Mouse (Mus musculus): ENCODE results near the gene Abracl.

Abracl gene

DNA sequence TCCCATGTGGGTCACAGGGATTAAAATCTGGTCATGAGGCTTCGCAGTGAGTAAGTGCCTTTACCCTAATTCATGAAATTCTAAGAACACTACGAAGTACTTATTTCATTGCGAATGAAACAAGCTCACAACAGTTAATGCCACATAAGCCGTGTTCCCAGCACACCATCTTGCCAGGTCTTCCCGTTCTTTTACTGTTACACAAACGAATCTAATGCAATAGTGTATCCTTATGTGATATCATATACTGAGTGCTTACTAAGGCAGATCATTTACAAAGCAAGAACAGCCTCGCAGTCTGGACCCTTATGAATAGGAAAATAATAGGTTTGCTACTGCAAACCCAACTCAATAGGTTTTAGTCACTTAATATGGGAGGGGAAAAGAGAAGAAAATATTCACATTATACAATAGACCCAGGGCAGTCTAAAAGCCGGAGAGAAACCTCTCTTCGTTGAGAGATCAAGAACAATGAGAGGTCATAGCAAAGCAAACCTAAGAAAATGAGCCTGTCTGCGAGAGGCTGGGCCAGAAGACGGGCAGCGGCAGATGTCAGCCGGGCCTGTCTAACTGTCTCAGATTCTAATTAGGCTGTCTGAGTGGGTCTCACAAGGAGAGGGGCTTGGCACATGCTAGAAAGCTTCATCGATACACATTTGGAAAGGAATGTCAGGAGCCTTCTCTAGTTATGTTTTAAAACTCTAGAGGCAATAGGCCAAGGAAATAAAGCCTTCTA, 1.3 kb downstream of the Abracl start:
- no peak for DNase-seq (ENCODE audit: low spot score in 2 of 2)

DNA sequence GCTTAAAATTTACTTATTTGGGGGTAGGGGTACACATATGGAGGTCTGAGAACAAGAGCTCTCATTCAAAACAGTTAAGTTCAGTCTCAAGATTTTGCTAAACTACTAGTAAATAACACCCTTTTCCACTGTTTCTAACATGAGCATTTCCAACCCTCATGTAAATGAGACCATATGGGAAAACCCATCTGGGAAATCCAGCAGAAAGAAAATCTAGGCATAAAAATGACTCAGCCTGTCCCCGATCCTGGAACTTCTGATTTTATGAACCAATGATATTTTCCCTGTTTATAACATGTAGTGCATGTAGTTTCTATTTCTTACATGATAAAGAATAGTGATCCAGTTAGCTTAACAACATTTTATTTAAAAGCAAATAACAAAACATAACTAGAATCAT, 2.2 kb downstream of the Abracl start:
- no peak for DNase-seq (ENCODE audit: low spot score in 2 of 2)

- DNase-seq (ENCODE audit: low spot score in 2 of 2), result no peak
Measured at GRCm38 (mm10) chr10:18020443-18020842, 2.6 kb downstream of the Abracl start.

GRCm38 (mm10) chr10:18011761-18012160, 11.3 kb downstream of the Abracl start:
- no peak for DNase-seq (ENCODE audit: low spot score in 2 of 2)

DNA sequence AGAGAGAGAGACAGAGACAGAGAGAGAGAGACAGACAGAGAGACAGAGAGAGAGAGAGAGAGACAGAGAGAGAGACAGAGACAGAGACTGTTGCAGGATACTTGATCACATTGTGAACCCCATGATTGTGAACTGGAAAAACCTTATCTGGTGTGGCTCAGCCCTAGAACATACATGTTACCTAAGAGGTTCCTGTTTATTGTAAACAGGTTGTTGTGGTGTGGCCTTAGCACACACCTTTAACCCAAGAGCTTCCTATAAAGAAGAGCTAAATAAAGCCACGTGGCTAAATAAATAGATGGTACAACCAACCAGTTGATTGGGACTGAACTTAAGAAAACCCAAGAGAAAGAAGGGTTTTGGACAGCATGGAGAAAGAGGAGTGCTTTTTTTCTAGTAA, 13.3 kb downstream of the Abracl start:
- no peak for DNase-seq (ENCODE audit: low spot score in 2 of 2)

DNA sequence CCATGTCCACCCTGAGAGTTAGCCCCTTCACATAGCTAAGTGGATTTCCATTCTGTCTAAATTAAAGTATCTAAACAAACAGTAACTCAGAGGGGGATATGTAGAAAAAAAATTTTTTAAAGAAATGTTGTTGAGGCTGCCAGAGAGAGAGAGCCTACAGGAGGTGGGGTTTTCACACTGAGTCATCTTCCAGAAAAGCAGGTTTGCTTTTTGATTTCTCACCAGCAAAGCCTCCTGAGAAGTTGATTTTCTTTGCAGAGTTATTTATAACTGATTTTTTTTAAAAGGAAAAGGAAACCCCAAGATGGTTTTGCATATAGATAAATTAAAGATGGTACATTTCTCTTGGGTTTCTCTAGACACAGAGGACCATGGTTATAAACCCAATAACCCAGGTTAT, 15.0 kb downstream of the Abracl start:
- no peak for DNase-seq (ENCODE audit: low spot score in 2 of 2)

GRCm38 (mm10) chr10:18007243-18007642, 15.8 kb downstream of the Abracl start:
- no peak for DNase-seq (ENCODE audit: low spot score in 2 of 2)

DNA sequence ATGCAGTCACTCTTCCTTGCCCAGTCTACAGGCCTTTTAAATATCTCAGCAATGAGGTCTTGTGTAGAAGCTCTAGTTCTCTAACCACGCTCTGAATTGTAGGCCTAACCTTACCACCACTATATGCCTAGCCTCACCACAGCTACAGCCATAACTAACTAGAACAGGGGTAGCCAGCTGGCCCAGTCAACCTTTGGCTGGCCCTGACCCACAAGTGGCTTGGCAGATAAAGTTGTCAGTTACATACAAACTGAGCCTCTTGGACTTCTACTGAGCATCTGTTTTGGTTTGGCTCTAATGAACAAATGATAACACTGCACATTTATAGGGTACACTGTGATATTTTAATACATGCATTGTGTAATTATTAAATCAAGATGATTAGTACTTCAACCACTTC, 16.3 kb downstream of the Abracl start:
- DNase-seq (ENCODE audit: low spot score in 2 of 2), result no peak

DNA sequence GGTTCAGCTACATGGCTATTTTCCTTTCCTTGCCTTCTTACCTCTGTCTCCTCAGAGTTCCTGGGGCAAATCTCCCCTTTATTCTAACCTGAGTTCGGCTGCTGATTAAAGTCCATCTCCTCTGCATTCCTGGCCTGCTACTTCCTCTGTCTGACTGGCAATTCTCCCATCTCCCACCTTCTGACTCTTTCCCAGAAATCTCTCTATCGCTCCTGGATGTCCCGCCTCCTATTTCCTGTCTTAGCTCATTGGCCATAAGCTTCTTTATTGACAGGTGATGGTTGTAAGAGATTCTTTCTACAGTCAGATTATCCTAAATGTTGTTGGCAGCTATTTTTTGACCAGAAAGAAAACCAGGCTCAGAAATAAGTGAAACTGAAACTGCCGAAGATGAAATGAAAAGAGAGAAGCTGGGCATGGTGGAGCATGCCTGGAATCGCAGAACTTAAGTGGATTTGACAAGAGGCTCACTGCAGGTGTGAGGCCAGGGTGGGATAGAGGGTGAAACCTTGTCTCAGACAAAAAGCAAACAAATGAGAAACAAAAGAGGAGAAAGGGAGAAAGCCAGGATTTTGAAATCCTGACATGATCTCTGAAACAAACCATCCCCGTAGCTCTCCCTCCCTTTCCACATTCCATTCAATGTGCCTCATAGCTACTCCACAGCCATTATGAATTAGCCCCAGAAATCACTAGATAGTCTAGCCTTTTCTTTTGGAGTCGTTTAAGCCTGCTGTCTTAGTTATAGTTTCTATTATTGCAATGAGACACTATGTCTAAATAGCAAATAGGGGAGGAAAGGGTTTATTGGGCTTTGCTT, 17.7 kb downstream of the Abracl start:
- DNase-seq (ENCODE audit: low spot score in 2 of 2), result no peak

GRCm38 (mm10) chr10:18003966-18004637, 19.0 kb downstream of the Abracl start:
- DNase-seq (ENCODE audit: low spot score in 2 of 2), result no peak

DNA sequence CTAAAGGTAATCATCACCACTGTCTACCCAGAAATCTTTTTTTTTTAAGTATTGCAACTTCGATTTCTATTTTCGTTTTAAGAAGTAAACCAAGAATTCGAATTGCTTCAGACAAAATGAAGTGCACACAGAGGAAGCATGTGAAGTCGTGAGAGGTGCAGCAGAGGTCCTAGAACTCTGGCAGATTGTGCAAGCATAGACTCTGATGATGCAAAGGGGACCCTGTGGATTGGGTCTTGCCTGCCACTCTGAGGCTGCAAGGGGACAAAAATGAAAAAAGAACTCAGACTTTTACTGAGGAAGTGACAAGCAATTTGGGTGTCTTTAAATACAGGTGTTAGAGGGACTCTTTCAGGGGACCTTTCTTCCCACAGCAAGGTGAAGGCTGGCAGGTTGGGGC, 32.5 kb downstream of the Abracl start:
- DNase-seq (ENCODE audit: low spot score in 2 of 2), result no peak

DNA sequence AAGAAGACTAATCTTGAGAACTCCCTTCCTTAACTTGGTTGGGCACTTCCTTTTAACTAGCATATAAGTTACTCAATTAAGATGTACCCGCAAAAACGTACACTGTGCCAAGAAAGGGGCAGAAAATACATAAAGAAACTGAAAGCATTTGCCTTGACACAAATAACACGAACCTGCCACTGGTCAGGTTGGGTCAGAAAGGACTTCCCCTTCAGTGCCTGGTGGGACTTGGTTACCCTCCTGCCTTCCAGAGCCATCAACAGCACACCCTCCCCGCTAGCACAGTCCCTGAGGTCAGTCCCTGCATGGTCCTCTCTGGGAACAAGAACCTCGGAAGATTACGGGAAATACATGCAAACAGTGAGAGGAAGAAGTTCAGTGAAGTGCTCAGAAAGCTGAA, 34.0 kb downstream of the Abracl start:
- no peak for DNase-seq (ENCODE audit: low spot score in 2 of 2)

GRCm38 (mm10) chr10:17987823-17988423, 35.2 kb downstream of the Abracl start:
- DNase-seq (ENCODE audit: low spot score in 2 of 2), result no peak

- no peak for DNase-seq (ENCODE audit: low spot score in 2 of 2)
Measured at GRCm38 (mm10) chr10:17983313-17983712, 39.8 kb downstream of the Abracl start.

DNA sequence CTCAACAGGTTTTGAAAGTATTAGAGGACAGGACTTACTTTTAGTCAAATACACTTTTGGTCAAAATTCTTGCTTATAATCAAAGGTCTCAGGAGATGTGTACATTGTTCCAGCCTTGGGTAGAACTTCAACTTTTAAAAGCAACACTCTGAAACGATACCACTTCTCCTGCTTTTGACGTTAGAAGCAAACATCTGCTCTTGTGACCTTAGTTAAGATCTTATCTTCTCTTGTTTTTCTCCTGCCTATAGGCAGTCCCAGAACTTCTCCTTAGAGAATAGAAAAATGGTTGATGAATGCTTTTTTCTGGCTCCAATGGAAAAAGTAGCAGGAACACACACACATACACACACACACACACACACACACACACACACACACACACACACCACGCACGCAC, 57.0 kb downstream of the Abracl start:
- DNase-seq (ENCODE audit: low spot score in 2 of 2), result no peak

Data from frontal cortex, postnatal 25 days (tissue).